Mouse (Mus musculus) MEL (cell line): ENCODE data around the gene Lyg1. TPM values are rescaled to one million over a fixed set of nuclear protein-coding genes. Genes with fewer than 3 reads are reported as not detected.

Experiments used
- DNase-seq: peaks from one replicate; pipeline ENCODE4 v3.0.0; 2011; ENCODE audit warnings: low read depth, low spot score
- H3K27ac ChIP-seq: 2 replicates; pipeline ENCODE4 v1.5.1; 2012; ENCODE audit warnings: low read depth, mild to moderate bottlenecking, control low read depth, low read length, moderate library complexity; ENCODE audit not compliant: control insufficient read depth
- H3K27me3 ChIP-seq, 2 experiments: fragments of 150-350 bp in 1 of 2; sonication (generic) in 1 of 2; 2 replicates each; pipeline ENCODE4 v1.6.1; 2012; ENCODE audit warnings: low read length in 2 of 2, mild to moderate bottlenecking in 2 of 2, improper control_type of control experiment in 1 of 2, moderate library complexity in 1 of 2; ENCODE audit not compliant: insufficient read depth in 2 of 2, control insufficient read depth in 1 of 2
- H3K36me3 ChIP-seq, 2 experiments: 2 replicates each; pipeline ENCODE4 v1.6.1; 2012 to 2014; ENCODE audit warnings: low read length in 2 of 2, improper control_type of control experiment in 1 of 2, inconsistent platforms in 1 of 2, mild to moderate bottlenecking in 1 of 2; ENCODE audit not compliant: insufficient read depth in 2 of 2, control insufficient read depth in 1 of 2
- H3K4me1 ChIP-seq, 2 experiments: fragments of 150-350 bp in 1 of 2; sonication (generic) in 1 of 2; 2 replicates each; pipeline ENCODE4 v1.6.1; 2012; ENCODE audit warnings: low read length in 2 of 2, improper control_type of control experiment in 1 of 2, mild to moderate bottlenecking in 1 of 2; ENCODE audit not compliant: insufficient read depth in 2 of 2, control insufficient read depth in 1 of 2
- H3K4me3 ChIP-seq, 2 experiments: fragments of 150-350 bp in 1 of 2; sonication (generic) in 1 of 2; 2 replicates each; pipeline ENCODE4 v1.5.1; 2012; ENCODE audit warnings: low read depth in 2 of 2, low read length in 2 of 2, mild to moderate bottlenecking in 2 of 2, moderate library complexity in 2 of 2, control low read depth in 1 of 2, improper control_type of control experiment in 1 of 2; ENCODE audit not compliant: control insufficient read depth in 1 of 2, insufficient read depth in 1 of 2
- H3K79me2 ChIP-seq: 2 replicates; pipeline ENCODE4 v1.6.1; 2012; ENCODE audit warnings: mild to moderate bottlenecking, low read length, moderate library complexity; ENCODE audit not compliant: control insufficient read depth, poor library complexity, insufficient read depth
- H3K9ac ChIP-seq: 2 replicates; pipeline ENCODE4 v1.6.1; 2012; ENCODE audit warnings: low read depth, mild to moderate bottlenecking, control low read depth, low read length, moderate library complexity; ENCODE audit not compliant: control insufficient read depth, poor library complexity, severe bottlenecking
- H3K9me3 ChIP-seq: fragments of 150-350 bp; sonication (generic); replicated peaks from 2 replicates; pipeline ENCODE4 v1.6.1; 2012; ENCODE audit warnings: mild to moderate bottlenecking, low read length, improper control_type of control experiment, moderate library complexity; ENCODE audit not compliant: insufficient read depth
- BHLHE40 ChIP-seq: IDR thresholded peaks from 2 replicates; pipeline ENCODE4 v1.6.1; 2012; ENCODE audit warnings: low read depth, mild to moderate bottlenecking, inconsistent platforms, low read length, improper control_type of control experiment, borderline replicate concordance
- CHD2 ChIP-seq: IDR thresholded peaks from 2 replicates; pipeline ENCODE4 v1.6.1; 2011; ENCODE audit warnings: low read length, improper control_type of control experiment
- CTCF ChIP-seq, 3 experiments: IDR thresholded peaks in 2 of 3; conservative IDR thresholded peaks in 1 of 3; 2 replicates each; pipeline ENCODE4 v1.5.1; 2011 to 2012; ENCODE audit warnings: low read length in 3 of 3, low read depth in 2 of 3, mild to moderate bottlenecking in 2 of 3, improper control_type of control experiment in 1 of 3, inconsistent platforms in 1 of 3, mixed read lengths in 1 of 3, moderate library complexity in 1 of 3; ENCODE audit not compliant: control insufficient read depth in 1 of 3, insufficient read depth in 1 of 3, poor library complexity in 1 of 3, severe bottlenecking in 1 of 3
- ELF1 ChIP-seq: IDR thresholded peaks from 2 replicates; pipeline ENCODE4 v1.6.1; 2014; ENCODE audit warnings: low read depth, mild to moderate bottlenecking, inconsistent platforms, low read length, improper control_type of control experiment, moderate library complexity
- EP300 ChIP-seq, 2 experiments: IDR thresholded peaks; 2 replicates each; pipeline ENCODE4 v1.6.1; 2011; ENCODE audit warnings: improper control_type of control experiment in 2 of 2, low read length in 2 of 2, low read depth in 1 of 2, mild to moderate bottlenecking in 1 of 2
- GABPA ChIP-seq: IDR thresholded peaks from 2 replicates; pipeline ENCODE4 v1.6.1; 2012; ENCODE audit warnings: low read depth, mild to moderate bottlenecking, inconsistent platforms, low read length, improper control_type of control experiment, moderate library complexity
- GATA1 ChIP-seq: IDR thresholded peaks from 2 replicates; pipeline ENCODE4 v1.6.1; 2011; ENCODE audit warnings: low read depth, low read length, improper control_type of control experiment
- HCFC1 ChIP-seq: IDR thresholded peaks from 2 replicates; pipeline ENCODE4 v1.6.1; 2012; ENCODE audit warnings: low read depth, mild to moderate bottlenecking, inconsistent platforms, low read length, improper control_type of control experiment, moderate library complexity
- KAT2A ChIP-seq: conservative IDR thresholded peaks from 2 replicates; pipeline ENCODE4 v1.6.1; 2012; ENCODE audit warnings: low read depth, low read length, improper control_type of control experiment, inconsistent platforms
- MAFK ChIP-seq: IDR thresholded peaks from 2 replicates; pipeline ENCODE4 v1.6.1; 2011; ENCODE audit warnings: low read depth, mild to moderate bottlenecking, low read length, improper control_type of control experiment, borderline replicate concordance
- MAX ChIP-seq: IDR thresholded peaks from 2 replicates; pipeline ENCODE4 v1.6.1; 2011; ENCODE audit warnings: low read length, improper control_type of control experiment
- MAZ ChIP-seq: IDR thresholded peaks from 2 replicates; pipeline ENCODE4 v1.6.1; 2012; ENCODE audit warnings: low read depth, mild to moderate bottlenecking, inconsistent platforms, low read length, improper control_type of control experiment
- MEF2A ChIP-seq: IDR thresholded peaks from 2 replicates; pipeline ENCODE4 v1.6.1; 2014; ENCODE audit warnings: low read depth, mild to moderate bottlenecking, inconsistent platforms, low read length, improper control_type of control experiment; ENCODE audit not compliant: poor library complexity, insufficient replicate concordance, severe bottlenecking; ENCODE audit errors: extremely low read depth
- MXI1 ChIP-seq: IDR thresholded peaks from 2 replicates; pipeline ENCODE4 v1.6.1; 2011; ENCODE audit warnings: mild to moderate bottlenecking, low read depth, low read length, improper control_type of control experiment
- MYB ChIP-seq: IDR thresholded peaks from 2 replicates; pipeline ENCODE4 v1.6.1; 2011; ENCODE audit warnings: mild to moderate bottlenecking, low read depth, low read length, improper control_type of control experiment
- MYC ChIP-seq: IDR thresholded peaks from 2 replicates; pipeline ENCODE4 v1.6.1; 2011; ENCODE audit warnings: low read depth, mild to moderate bottlenecking, low read length, improper control_type of control experiment, moderate library complexity
- NELFE ChIP-seq: IDR thresholded peaks from 2 replicates; pipeline ENCODE4 v1.6.1; 2011; ENCODE audit warnings: low read depth, low read length, improper control_type of control experiment
- NRF1 ChIP-seq: IDR thresholded peaks from 2 replicates; pipeline ENCODE4 v1.6.1; 2014; ENCODE audit warnings: low read depth, mild to moderate bottlenecking, inconsistent platforms, low read length, improper control_type of control experiment, moderate library complexity; ENCODE audit not compliant: poor library complexity, insufficient read depth, severe bottlenecking
- POLR2A ChIP-seq, 2 experiments: IDR thresholded peaks; 2 replicates each; pipeline ENCODE4 v1.6.1; 2011 to 2012; ENCODE audit warnings: low read length in 2 of 2, mild to moderate bottlenecking in 2 of 2, control low read depth in 1 of 2, improper control_type of control experiment in 1 of 2, low read depth in 1 of 2, moderate library complexity in 1 of 2; ENCODE audit not compliant: control insufficient read depth in 1 of 2, insufficient read depth in 1 of 2, poor library complexity in 1 of 2
- POLR2AphosphoS2 ChIP-seq: IDR thresholded peaks from 2 replicates; pipeline ENCODE4 v1.6.1; 2011; ENCODE audit warnings: low read length, improper control_type of control experiment
- POLR2AphosphoS5 ChIP-seq: IDR thresholded peaks from 2 replicates; pipeline ENCODE4 v1.6.1; 2012; ENCODE audit warnings: low read depth, borderline replicate concordance, mild to moderate bottlenecking, inconsistent platforms, low read length, moderate library complexity, mixed read lengths
- SMC3 ChIP-seq: IDR thresholded peaks from 2 replicates; pipeline ENCODE4 v1.6.1; 2011; ENCODE audit warnings: low read depth, low read length, improper control_type of control experiment
- TAL1 ChIP-seq: IDR thresholded peaks from 2 replicates; pipeline ENCODE4 v1.6.1; 2012; ENCODE audit warnings: mild to moderate bottlenecking, inconsistent platforms, low read length, moderate library complexity, mixed read lengths
- TBP ChIP-seq: IDR thresholded peaks from 2 replicates; pipeline ENCODE4 v1.8.0; 2011; ENCODE audit warnings: low read depth, low read length, improper control_type of control experiment
- TCF12 ChIP-seq: IDR thresholded peaks from 2 replicates; pipeline ENCODE4 v1.6.1; 2014; ENCODE audit warnings: low read depth, mild to moderate bottlenecking, inconsistent platforms, low read length, improper control_type of control experiment, moderate library complexity
- UBTF ChIP-seq: IDR thresholded peaks from 2 replicates; pipeline ENCODE4 v1.6.1; 2012; ENCODE audit warnings: low read depth, mild to moderate bottlenecking, inconsistent platforms, low read length, improper control_type of control experiment, moderate library complexity, borderline replicate concordance; ENCODE audit not compliant: insufficient read depth
- USF1 ChIP-seq: IDR thresholded peaks from 2 replicates; pipeline ENCODE4 v1.6.1; 2014; ENCODE audit warnings: low read depth, mild to moderate bottlenecking, inconsistent platforms, low read length, improper control_type of control experiment, moderate library complexity
- USF2 ChIP-seq, 2 experiments: IDR thresholded peaks; 2 replicates each; pipeline ENCODE4 v1.6.1; 2011 to 2012; ENCODE audit warnings: improper control_type of control experiment in 2 of 2, low read length in 2 of 2, borderline replicate concordance in 1 of 2, inconsistent platforms in 1 of 2, low read depth in 1 of 2, mild to moderate bottlenecking in 1 of 2; ENCODE audit not compliant: insufficient read depth in 1 of 2
- ZC3H11A ChIP-seq: IDR thresholded peaks from 2 replicates; pipeline ENCODE4 v1.6.1; 2012; ENCODE audit warnings: low read depth, mild to moderate bottlenecking, inconsistent platforms, low read length, improper control_type of control experiment
- ZMIZ1 ChIP-seq: IDR thresholded peaks from 2 replicates; pipeline ENCODE4 v1.6.1; 2012; ENCODE audit warnings: low read depth, mild to moderate bottlenecking, inconsistent platforms, low read length, improper control_type of control experiment, moderate library complexity
- ZNF384 ChIP-seq: IDR thresholded peaks from 2 replicates; pipeline ENCODE4 v1.6.1; 2012; ENCODE audit warnings: low read depth, mild to moderate bottlenecking, inconsistent platforms, low read length, improper control_type of control experiment
- polyA plus RNA-seq, 2 experiments: library from polyadenylated mRNA; stranded (reverse) in 1 of 2; unstranded in 1 of 2; fragments of >175 nt in 1 of 2; fragments of >200 nt in 1 of 2; gene quantifications; 2 replicates each; pipeline versions ENCODE4 v1.2.1 to v1.2.4; 2012; ENCODE audit warnings: low replicate concordance in 2 of 2, low read depth in 1 of 2; ENCODE audit not compliant: insufficient read length in 2 of 2, insufficient read depth in 1 of 2, missing spikeins in 1 of 2
- total RNA-seq: library from RNA; depleted of rRNA; stranded (reverse); fragments of 300-350 nt; gene quantifications from 2 replicates; pipeline ENCODE4 v1.2.3, GENCODE M21; 2012

The Lyg1 gene
- total and polyA plus RNA-seq, 3 experiments = not detected

DNA sequence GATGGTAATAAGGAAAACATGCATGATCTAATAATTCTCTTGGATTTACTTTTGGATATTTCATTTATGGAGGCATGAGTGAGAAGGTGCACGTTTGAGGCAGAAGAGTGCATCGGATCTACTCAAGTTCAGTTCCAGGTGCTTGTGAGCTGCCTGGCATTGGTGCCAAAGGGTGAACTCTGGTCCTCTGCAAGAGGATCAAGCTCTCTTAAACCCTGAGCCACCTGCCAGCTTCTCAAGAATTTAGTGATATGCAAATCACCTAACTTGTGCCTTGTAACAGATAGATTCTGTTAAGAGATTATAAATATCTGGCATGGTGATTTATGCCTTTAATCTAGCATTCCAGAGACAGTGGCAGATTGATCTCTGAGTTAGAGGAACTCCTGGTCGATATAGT, 45.5 kb upstream of the Lyg1 start:
- no peak overlapping the region for H3K27ac ChIP-seq
- H3K9me3 ChIP-seq = no peaks in the 10 kb centered on the region
- H3K27me3 ChIP-seq = no peaks in the 10 kb centered on the region
- H3K79me2 ChIP-seq = peaks cover 78% of the 10 kb centered on the region
- H3K9ac ChIP-seq = no peak overlapping the region
- DNase-seq = no peak
- H3K4me1 ChIP-seq = peaks cover 28 to 32% of the 10 kb centered on the region in 2 experiments
- H3K36me3 ChIP-seq = peaks cover 7 to 56% of the 10 kb centered on the region in 2 experiments
- TF ChIP-seq ZC3H11A (no peak), TCF12 (0 out of 2 replicates have a peak, but pooled peaks have one; percentile 13)
- no peak overlapping the region for H3K4me3 ChIP-seq

DNA sequence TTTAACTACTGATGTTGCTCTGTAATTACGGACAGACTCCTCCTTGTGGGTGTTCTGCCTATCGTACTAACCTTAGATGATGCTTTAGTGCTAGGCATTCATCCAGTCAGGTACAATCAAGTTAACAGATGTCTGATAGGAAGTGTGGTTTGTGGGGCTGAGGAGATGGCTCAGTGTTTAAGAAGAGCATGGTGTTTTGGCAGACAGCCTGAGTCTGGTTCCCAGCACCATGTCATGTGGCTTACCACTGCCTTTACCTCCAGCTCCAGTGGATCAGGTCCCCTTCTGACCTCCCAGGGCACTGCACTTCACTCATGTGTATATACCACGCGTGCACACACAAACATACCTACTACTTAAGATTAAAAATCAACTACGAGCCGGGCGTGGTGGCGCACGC, 44.4 kb upstream of the Lyg1 start:
- Histone ChIP-seq H3K4me1 (peaks cover 28 to 32% of the 10 kb centered on the region in 2 experiments), H3K9me3 (no peaks in the 10 kb centered on the region), H3K79me2 (peaks cover 73% of the 10 kb centered on the region), H3K27me3 (no peaks in the 10 kb centered on the region), H3K36me3 (peaks cover 7 to 54% of the 10 kb centered on the region in 2 experiments), H3K4me3 (0 out of 4 replicates have a peak overlapping the region, but pooled peaks of 1 of the 2 experiments have one; percentile 6), H3K27ac (peak overlapping the region; percentile 36; the same call in 1 of the 2 replicates), H3K9ac (no peak overlapping the region)
- DNase-seq = peak; percentile 90
- no peak for TF ChIP-seq BHLHE40
- no peak for TF ChIP-seq ZNF384
- TF ChIP-seq MXI1 = peak; percentile 96
- TF ChIP-seq CTCF (IDR thresholded peaks at IDR 0.05 in 2 of 3, conservative IDR thresholded peaks at IDR 0.05 in 1 of 3; ENCODE audit: control insufficient read depth in 1 of 3, insufficient read depth in 1 of 3, low read depth in 2 of 3, low read length in 3 of 3, poor library complexity in 1 of 3, severe bottlenecking in 1 of 3) = peak in 1 of 3 experiments; percentile 8; a peak in 1 of 6 replicates
- TF ChIP-seq HCFC1 = no peak; the same call in 1 of the 2 replicates
- TF ChIP-seq POLR2A (IDR thresholded peaks at IDR 0.05; ENCODE audit: control insufficient read depth in 1 of 2, insufficient read depth in 1 of 2, low read depth in 1 of 2, low read length in 2 of 2, poor library complexity in 1 of 2) = no peak
- peak; percentile 72 for TF ChIP-seq TCF12
- no peak for TF ChIP-seq MAFK
- TF ChIP-seq ELF1 = peak; percentile 20; the same call in 1 of the 2 replicates
- no peak for TF ChIP-seq KAT2A
- no peak for TF ChIP-seq POLR2AphosphoS2
- no peak for TF ChIP-seq SMC3
- peak; percentile 78 for TF ChIP-seq USF1
- no peak for TF ChIP-seq NELFE
- TF ChIP-seq POLR2AphosphoS5 = no peak
- TF ChIP-seq NRF1 = no peak
- no peak for TF ChIP-seq MEF2A
- no peak for TF ChIP-seq ZC3H11A
- TF ChIP-seq MAZ = no peak
- TF ChIP-seq GATA1 = peak; percentile 74
- no peak for TF ChIP-seq MYB
- no peak for TF ChIP-seq TBP
- no peak for TF ChIP-seq ZMIZ1
- TF ChIP-seq TAL1 = peak; percentile 54
- no peak for TF ChIP-seq USF2 (IDR thresholded peaks at IDR 0.05; ENCODE audit: borderline replicate concordance in 1 of 2, insufficient read depth in 1 of 2, low read depth in 1 of 2, low read length in 2 of 2)
- peak; percentile 78 for TF ChIP-seq MAX
- TF ChIP-seq UBTF = no peak
- peak; percentile 64 to 69 for TF ChIP-seq EP300 (IDR thresholded peaks at IDR 0.05; ENCODE audit: low read depth in 1 of 2, low read length in 2 of 2)
- TF ChIP-seq CHD2 = no peak
- TF ChIP-seq GABPA = no peak
- peak; percentile 86 for TF ChIP-seq MYC
